Mouse (Mus musculus): ENCODE results near the gene Atp5h. TPM values are rescaled to one million over a fixed set of nuclear protein-coding genes. Genes with fewer than 3 reads are reported as not detected.
"Not testable (repeated sequence)": the region's sequence is repeated elsewhere in the genome, so short reads cannot be mapped to it uniquely, and the experiment has no call there.

Atp5h gene
- polyA plus RNA-seq (2017; shearing (Covaris generic)), result 100 to 1,000 TPM; 602 to 622 TPM

- ATAC-seq, result peak; percentile 98
Measured at GRCm38 (mm10) chr11:115419531-115420237, at the start of gene Atp5h, which contains the start of gene Kctd2. Gene Atp5h (minus strand): TSS chr11:115419962. Gene Kctd2 (plus strand): TSS chr11:115420128.

GRCm38 (mm10) chr11:115467217-115467618 lies 47.5 kb upstream of the Atp5h start:
- no peak for ATAC-seq

GRCm38 (mm10) chr11:115464851-115465250 lies 45.1 kb upstream of the Atp5h start:
- ATAC-seq, result no peak

GRCm38 (mm10) chr11:115463397-115463796 lies 43.6 kb upstream of the Atp5h start:
- peak; percentile 83 for ATAC-seq

- peak; percentile 18 for ATAC-seq
Measured at GRCm38 (mm10) chr11:115462243-115462891, 42.6 kb upstream of the Atp5h start, which contains the start of gene Slc16a5. Gene Slc16a5 (plus strand): TSS chr11:115462474.

GRCm38 (mm10) chr11:115461846-115462242 lies 42.1 kb upstream of the Atp5h start:
- ATAC-seq, result no peak

GRCm38 (mm10) chr11:115460976-115461375 lies 41.2 kb upstream of the Atp5h start:
- ATAC-seq, result no peak

- ATAC-seq, result no peak
Measured at GRCm38 (mm10) chr11:115457405-115457804, 37.6 kb upstream of the Atp5h start.

GRCm38 (mm10) chr11:115456182-115456581 lies 36.4 kb upstream of the Atp5h start:
- ATAC-seq, result no peak

GRCm38 (mm10) chr11:115455619-115456018 lies 35.9 kb upstream of the Atp5h start:
- ATAC-seq, result no peak

- not testable (repeated sequence) for ATAC-seq
Measured at GRCm38 (mm10) chr11:115454822-115455221, 35.1 kb upstream of the Atp5h start.

GRCm38 (mm10) chr11:115453306-115453705 lies 33.5 kb upstream of the Atp5h start:
- ATAC-seq, result no peak

- no peak for ATAC-seq
Measured at GRCm38 (mm10) chr11:115452281-115452860, 32.6 kb upstream of the Atp5h start.

GRCm38 (mm10) chr11:115451781-115452241 lies 32.0 kb upstream of the Atp5h start:
- peak; percentile 96 for ATAC-seq

- ATAC-seq, result no peak
Measured at GRCm38 (mm10) chr11:115450176-115450575, 30.4 kb upstream of the Atp5h start.

GRCm38 (mm10) chr11:115448998-115449397 lies 29.2 kb upstream of the Atp5h start:
- no peak for ATAC-seq

- no peak for ATAC-seq
Measured at GRCm38 (mm10) chr11:115448075-115448474, 28.3 kb upstream of the Atp5h start.

- ATAC-seq, result no peak
Measured at GRCm38 (mm10) chr11:115447321-115447885, 27.6 kb upstream of the Atp5h start.

GRCm38 (mm10) chr11:115446906-115447305 lies 27.1 kb upstream of the Atp5h start:
- ATAC-seq, result no peak

GRCm38 (mm10) chr11:115441417-115441816 lies 21.7 kb upstream of the Atp5h start:
- no peak for ATAC-seq

- no peak for ATAC-seq
Measured at GRCm38 (mm10) chr11:115439906-115440595, 20.3 kb upstream of the Atp5h start, which contains the start of gene Trim80. Gene Trim80 (plus strand): TSS chr11:115440545.

GRCm38 (mm10) chr11:115439326-115439725 lies 19.6 kb upstream of the Atp5h start:
- no peak for ATAC-seq

All from CD4-positive, CD25-positive, alpha-beta regulatory T cell, adult 4 months (primary cell).